Mouse (Mus musculus) heart, embryonic 10.5 days (tissue): ENCODE results near the gene Il6ra. TPM values are rescaled to one million over a fixed set of nuclear protein-coding genes. Genes with fewer than 3 reads are reported as not detected.

Source experiments
- DNase-seq: peaks from one replicate; pipeline ENCODE4 v3.0.0-alpha.2; 2017; ENCODE audit warnings: low spot score
- H3K27ac ChIP-seq: fragments of 300-500 bp; sonication (generic); 2 replicates; pipeline ENCODE4 v1.5.1; 2016; ENCODE audit warnings: mild to moderate bottlenecking
- H3K27me3 ChIP-seq: fragments of 300-500 bp; sonication (generic); 2 replicates; pipeline ENCODE4 v1.6.1; 2016; ENCODE audit warnings: mild to moderate bottlenecking; ENCODE audit not compliant: poor library complexity, insufficient read depth, severe bottlenecking
- H3K36me3 ChIP-seq: fragments of 300-500 bp; sonication (generic); 2 replicates; pipeline ENCODE4 v1.6.1; 2016; ENCODE audit warnings: mild to moderate bottlenecking, moderate library complexity
- H3K4me1 ChIP-seq: fragments of 300-500 bp; sonication (generic); 2 replicates; pipeline ENCODE4 v1.6.1; 2016; ENCODE audit warnings: mild to moderate bottlenecking
- H3K4me3 ChIP-seq: fragments of 300-500 bp; sonication (generic); 2 replicates; pipeline ENCODE4 v1.5.1; 2016; ENCODE audit warnings: mild to moderate bottlenecking, moderate library complexity
- H3K9me3 ChIP-seq: fragments of 300-500 bp; sonication (generic); 2 replicates; pipeline ENCODE4 v1.6.1; 2016; ENCODE audit warnings: mild to moderate bottlenecking, moderate library complexity
- WGBS: fragments of 180-500 bp; shearing (Covaris S2); methylation state at CpG from one replicate; pipeline ENCODE4 v1.1.7; 2016; 5-methylcytosine and 5-hydroxymethylcytosine counted together
- polyA plus RNA-seq: library from polyadenylated mRNA; unstranded; fragments of >200 nt; fragmentation: Nextera tagmentation; extraction: Ambion mirVana; gene quantifications from 2 replicates; pipeline ENCODE4 v1.2.1, GENCODE M21; 2016

Il6ra gene
- polyA plus RNA-seq, 1 experiment from 2014 or later = 0.48 TPM

DNA sequence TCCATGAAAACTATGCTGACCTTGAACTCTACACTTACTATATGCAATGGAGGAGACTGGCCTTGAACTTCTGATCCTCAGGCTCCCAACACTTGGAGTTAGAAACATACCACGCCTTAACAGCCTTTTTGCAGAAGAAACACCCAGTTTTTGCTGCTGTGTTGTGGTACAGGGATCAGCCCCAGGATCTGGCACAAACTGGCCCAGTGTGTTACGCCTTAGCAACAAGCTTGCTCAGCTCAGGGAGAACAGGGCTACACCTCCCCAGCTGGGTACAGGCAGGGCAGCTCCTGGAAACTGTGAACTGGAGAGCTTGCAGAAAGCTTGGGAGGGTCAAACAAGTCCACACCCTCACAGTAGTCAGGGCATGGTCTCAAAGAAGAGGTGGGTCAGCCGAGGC is 23.5 kb upstream of the Il6ra start:
- no peak for DNase-seq
- Histone ChIP-seq H3K4me3 (no peak overlapping the region), H3K27me3 (no peaks in the 10 kb centered on the region), H3K36me3 (peaks cover 60% of the 10 kb centered on the region), H3K27ac (no peak overlapping the region), H3K9me3 (no peaks in the 10 kb centered on the region), H3K4me1 (0 out of 2 replicates have a peak, but pooled peaks cover 4% of the 10 kb centered on the region)
- WGBS = 89% methylated on average over 3 of the region's 3 CpGs

DNA sequence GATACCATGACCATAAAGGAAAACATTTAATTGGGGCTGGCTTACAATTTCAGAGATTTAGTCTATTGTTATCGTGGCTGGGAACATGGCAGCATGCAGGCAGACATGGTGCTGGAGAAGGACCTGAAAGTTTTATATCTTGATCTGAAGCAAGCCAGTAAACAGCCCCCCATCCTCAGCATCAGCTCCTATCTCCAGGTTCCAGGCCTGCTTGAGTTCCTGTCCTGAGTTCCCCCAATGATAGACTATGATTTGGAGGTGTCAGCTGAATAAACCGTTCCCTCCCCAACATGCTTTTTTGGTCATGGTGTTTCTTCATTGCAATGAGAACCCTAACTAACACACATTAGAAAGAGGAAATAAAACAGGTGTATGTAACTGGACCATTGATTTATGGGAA is 19.9 kb upstream of the Il6ra start:
- no peaks in the 10 kb centered on the region for H3K27me3 ChIP-seq
- no peak overlapping the region for H3K4me3 ChIP-seq
- H3K9me3 ChIP-seq = no peaks in the 10 kb centered on the region
- no peak for DNase-seq
- H3K27ac ChIP-seq = no peak overlapping the region
- H3K4me1 ChIP-seq = no peaks in the 10 kb centered on the region
- 89% methylated on average over 2 of the region's 2 CpGs for WGBS
- H3K36me3 ChIP-seq = peaks cover 27% of the 10 kb centered on the region

DNA sequence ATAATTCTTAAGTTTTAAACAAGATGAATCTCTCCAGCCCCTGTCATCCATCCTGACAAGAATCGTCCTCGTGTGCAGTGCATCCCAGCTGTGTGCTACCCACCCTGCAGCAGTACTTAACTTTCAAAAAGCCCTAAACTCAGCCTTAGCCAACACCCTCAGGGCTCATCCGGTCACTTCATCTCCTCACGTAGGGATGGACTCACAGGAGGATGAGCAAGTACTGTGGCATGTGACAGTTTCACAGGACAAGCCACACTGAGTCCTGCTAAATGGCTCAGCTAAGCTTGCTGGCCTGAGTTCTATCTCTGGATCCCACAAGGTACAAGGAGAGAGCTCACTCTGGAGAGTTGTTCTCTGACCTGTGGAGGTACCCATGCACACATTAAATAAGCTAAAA is 16.0 kb upstream of the Il6ra start:
- Histone ChIP-seq H3K4me1 (no peaks in the 10 kb centered on the region), H3K9me3 (no peaks in the 10 kb centered on the region), H3K4me3 (no peak overlapping the region), H3K27ac (no peak overlapping the region), H3K36me3 (no peaks in the 10 kb centered on the region), H3K27me3 (no peaks in the 10 kb centered on the region)
- 77% methylated on average over 4 of the region's 4 CpGs for WGBS
- no peak for DNase-seq

DNA sequence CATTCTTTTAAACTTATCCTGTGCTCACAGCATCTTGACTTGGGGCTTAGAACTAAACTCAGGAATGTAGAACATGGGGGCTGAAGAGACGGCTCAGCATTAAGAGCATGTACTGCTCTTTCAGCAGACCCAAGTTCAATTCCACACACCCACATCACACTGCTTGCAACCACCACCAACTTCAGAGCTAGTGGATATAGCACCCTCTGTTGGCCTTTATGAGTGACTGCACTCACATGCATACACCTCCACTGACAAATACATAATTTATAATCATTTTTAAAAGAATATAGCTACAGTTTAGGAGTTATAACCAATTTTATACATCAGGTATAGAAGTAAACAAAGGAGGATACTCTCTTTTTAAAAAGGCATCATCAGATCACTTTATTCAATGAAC is 13.4 kb upstream of the Il6ra start:
- Histone ChIP-seq H3K27ac (no peak overlapping the region), H3K9me3 (no peaks in the 10 kb centered on the region), H3K4me3 (no peak overlapping the region), H3K36me3 (no peaks in the 10 kb centered on the region), H3K4me1 (no peaks in the 10 kb centered on the region), H3K27me3 (no peaks in the 10 kb centered on the region)
- WGBS = 82% methylated on average over 1 of the region's 1 CpGs
- no peak for DNase-seq

DNA sequence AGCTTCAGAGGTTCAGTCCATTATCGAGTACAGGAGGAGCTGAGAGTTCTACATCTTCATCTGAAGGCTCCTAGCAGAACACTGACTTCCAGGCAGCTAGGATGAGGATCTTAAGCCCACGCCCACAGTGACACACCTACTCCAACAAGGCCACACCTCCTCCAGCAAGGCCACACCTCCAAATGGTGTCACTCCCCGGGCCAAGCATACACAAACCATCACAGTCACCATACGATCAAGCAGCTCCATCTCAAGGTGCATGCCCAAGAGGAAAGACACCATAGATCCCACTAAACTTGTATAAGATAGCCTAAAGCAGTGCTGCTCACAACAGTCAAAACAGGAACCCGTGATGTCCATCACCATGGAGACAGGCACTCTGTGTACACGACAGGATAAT is 7.7 kb upstream of the Il6ra start:
- DNase-seq = no peak
- Histone ChIP-seq H3K27ac (no peak overlapping the region), H3K4me1 (no peaks in the 10 kb centered on the region), H3K36me3 (no peaks in the 10 kb centered on the region), H3K27me3 (0 out of 2 replicates have a peak, but pooled peaks cover 4% of the 10 kb centered on the region), H3K4me3 (no peak overlapping the region), H3K9me3 (no peaks in the 10 kb centered on the region)
- 60% methylated on average over 6 of the region's 6 CpGs for WGBS

DNA sequence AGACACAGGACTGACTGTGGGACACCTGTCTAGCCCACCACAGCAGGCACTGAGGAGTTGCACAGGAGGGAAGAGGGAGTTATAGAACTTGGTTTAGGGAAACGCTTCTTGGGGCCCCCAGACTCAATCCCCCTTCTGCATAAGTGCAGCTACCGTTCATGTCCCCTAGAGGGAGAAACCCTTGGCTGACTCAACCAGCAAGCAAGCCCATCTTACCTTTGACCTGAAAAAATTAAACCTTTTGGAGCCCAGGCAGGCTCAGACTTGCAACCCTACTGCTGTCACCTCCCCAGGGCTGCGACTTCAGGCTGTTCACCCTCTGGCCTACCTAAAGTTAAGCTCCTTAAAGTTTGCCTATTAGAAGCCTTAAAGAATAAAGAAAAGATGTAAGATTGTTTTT is 4.4 kb upstream of the Il6ra start:
- no peak overlapping the region for H3K27ac ChIP-seq
- no peak overlapping the region for H3K4me3 ChIP-seq
- 45% methylated on average over 3 of the region's 3 CpGs for WGBS
- peaks cover 35% of the 10 kb centered on the region for H3K27me3 ChIP-seq
- no peaks in the 10 kb centered on the region for H3K36me3 ChIP-seq
- peaks cover 13% of the 10 kb centered on the region; the same call in 1 of the 2 replicates for H3K4me1 ChIP-seq
- H3K9me3 ChIP-seq = no peaks in the 10 kb centered on the region
- no peak for DNase-seq

DNA sequence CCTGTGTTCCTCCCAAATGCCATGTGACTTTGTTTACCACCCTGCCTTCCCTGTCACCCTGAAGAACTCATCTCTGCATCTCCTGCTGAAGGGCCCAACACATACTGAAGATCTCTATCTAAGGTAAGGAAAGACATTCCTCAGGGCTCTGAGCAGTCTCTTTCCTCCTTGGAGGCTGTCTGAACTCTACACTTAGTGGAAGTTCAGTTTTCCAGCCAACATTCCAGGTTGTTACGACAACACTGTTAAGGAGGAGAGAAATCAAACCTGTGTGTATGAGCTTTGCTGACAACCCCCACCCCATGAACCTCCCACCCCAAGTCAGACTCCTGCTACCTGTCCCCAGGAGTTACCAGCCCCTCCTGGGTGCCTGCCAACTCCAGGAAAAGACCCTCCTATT is 3.6 kb upstream of the Il6ra start:
- no peak for DNase-seq
- H3K27ac ChIP-seq = no peak overlapping the region
- H3K36me3 ChIP-seq = no peaks in the 10 kb centered on the region
- peaks cover 17% of the 10 kb centered on the region; the same call in 1 of the 2 replicates for H3K4me1 ChIP-seq
- H3K27me3 ChIP-seq = peaks cover 41% of the 10 kb centered on the region
- no peaks in the 10 kb centered on the region for H3K9me3 ChIP-seq
- H3K4me3 ChIP-seq = no peak overlapping the region
- 79% methylated on average over 1 of the region's 1 CpGs for WGBS

DNA sequence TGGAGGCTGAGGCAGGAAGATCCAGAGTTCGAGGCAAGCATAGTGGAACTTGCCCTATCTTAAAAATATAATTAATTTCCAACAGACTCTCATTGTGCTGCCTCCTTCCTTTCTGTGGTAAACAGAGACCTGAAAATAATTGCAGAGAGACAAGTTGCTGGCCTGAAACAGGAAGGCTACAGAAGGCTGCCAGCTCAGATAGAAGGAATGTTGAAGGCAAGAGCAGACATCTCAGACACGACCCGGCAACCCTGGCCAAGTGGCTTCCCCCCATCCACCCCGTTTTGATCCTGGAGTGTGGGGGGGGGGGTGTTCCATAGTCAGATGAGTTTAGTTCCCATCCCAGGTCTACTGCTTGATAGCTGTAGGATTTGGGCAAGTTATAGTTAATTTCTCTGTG is 1.7 kb upstream of the Il6ra start:
- Histone ChIP-seq H3K4me3 (no peak overlapping the region), H3K36me3 (no peaks in the 10 kb centered on the region), H3K27me3 (peaks cover 58% of the 10 kb centered on the region), H3K4me1 (peaks cover 18% of the 10 kb centered on the region; the same call in 1 of the 2 replicates), H3K27ac (no peak overlapping the region), H3K9me3 (no peaks in the 10 kb centered on the region)
- WGBS = 61% methylated on average over 4 of the region's 4 CpGs
- no peak for DNase-seq

DNA sequence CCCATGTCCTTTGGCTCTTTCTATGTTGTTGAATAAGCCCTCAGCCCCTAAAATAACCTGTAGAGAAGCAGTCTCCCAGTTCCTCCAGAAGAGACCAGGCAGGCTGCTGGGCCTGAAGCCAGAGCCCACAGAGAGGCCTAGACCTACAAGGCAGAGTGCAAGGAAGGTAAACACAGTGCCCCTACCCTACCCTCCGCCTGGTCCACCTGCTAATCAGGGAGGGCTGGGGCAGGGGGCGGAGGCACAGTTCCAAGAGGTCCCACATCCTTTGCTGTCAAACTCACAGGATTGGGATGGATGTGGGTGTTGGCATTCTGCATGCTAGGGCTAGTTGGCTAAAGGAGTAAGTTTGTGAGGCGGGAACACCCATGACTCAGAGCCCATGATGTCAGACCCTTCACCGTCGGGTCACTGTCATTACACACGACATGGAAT is 871 bp downstream of the Il6ra start:
- WGBS = 30% methylated on average over 6 of the region's 6 CpGs
- Histone ChIP-seq H3K27ac (no peak overlapping the region), H3K4me1 (peaks cover 20% of the 10 kb centered on the region; the same call in 1 of the 2 replicates), H3K27me3 (peaks cover 64% of the 10 kb centered on the region), H3K9me3 (no peaks in the 10 kb centered on the region), H3K36me3 (no peaks in the 10 kb centered on the region), H3K4me3 (no peak overlapping the region; the same call in 1 of the 2 replicates)
- DNase-seq = no peak

DNA sequence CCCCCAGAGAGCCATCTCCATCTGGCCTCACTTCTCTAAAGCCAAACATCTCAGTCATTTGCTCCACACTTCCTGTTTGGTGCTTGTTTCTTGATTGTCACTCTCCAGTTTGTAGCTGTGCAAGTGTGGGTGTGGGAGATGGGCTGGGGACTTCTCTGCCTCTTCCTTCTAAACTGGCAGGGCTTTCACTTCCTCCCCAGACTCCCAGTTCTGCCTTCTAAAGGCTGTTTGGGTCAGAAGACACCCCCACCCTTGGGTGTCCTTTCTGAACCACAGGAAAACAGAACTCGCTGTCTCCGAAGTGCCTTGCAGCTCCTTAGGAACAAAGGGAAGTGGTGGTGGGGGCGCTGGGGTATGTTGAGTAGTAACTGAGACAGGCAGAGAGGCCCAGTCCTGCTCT is 1.8 kb downstream of the Il6ra start:
- Histone ChIP-seq H3K27me3 (peaks cover 64% of the 10 kb centered on the region), H3K27ac (no peak overlapping the region), H3K36me3 (no peaks in the 10 kb centered on the region), H3K4me1 (peaks cover 21% of the 10 kb centered on the region; the same call in 1 of the 2 replicates), H3K9me3 (no peaks in the 10 kb centered on the region), H3K4me3 (no peak overlapping the region)
- WGBS = 68% methylated on average over 3 of the region's 3 CpGs
- no peak for DNase-seq

DNA sequence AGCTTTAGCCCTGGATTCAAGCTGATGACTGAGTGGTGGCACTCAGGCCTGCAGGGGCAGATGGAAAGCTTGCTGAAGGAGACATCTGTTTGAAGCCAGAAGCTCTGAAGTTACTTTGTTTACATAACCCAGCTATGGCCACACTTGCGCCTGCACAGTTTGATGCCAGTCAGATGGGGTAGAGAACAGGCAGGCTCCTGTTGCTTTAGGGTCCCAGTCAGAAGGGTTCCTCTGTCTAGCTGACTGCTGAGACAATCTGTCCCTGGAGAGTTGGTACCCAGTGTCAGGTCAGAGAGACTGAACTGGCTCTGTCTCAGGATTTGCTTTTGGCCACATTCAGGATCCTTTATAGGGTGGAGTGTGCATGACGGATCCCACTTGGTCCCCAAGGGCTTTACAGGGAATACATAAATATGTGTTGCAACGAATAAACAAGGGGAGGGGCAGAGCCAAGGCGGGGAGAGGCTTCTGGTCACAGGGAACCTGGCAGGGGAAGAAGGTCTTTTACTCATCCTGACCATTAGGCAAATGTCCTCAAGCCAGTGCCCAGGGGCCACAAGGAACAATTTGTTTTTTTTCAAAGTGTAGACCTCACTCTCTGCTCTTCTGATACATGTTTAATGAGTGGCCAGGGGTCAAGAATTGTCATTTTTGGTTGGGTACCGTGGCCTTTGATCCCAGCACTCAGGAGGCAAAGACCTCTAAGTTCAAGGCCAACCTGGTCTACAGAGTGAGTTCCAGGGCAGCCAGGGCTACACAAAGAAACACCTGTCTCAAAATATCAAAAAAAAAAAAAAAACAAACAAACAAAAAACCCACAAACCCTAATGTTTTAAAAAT is 3.1 kb downstream of the Il6ra start:
- Histone ChIP-seq H3K9me3 (no peaks in the 10 kb centered on the region), H3K4me1 (peaks cover 26% of the 10 kb centered on the region; the same call in 1 of the 2 replicates), H3K36me3 (no peaks in the 10 kb centered on the region), H3K27ac (no peak overlapping the region), H3K27me3 (peaks cover 53% of the 10 kb centered on the region), H3K4me3 (no peak overlapping the region)
- DNase-seq = no peak
- 57% methylated on average over 5 of the region's 5 CpGs for WGBS

DNA sequence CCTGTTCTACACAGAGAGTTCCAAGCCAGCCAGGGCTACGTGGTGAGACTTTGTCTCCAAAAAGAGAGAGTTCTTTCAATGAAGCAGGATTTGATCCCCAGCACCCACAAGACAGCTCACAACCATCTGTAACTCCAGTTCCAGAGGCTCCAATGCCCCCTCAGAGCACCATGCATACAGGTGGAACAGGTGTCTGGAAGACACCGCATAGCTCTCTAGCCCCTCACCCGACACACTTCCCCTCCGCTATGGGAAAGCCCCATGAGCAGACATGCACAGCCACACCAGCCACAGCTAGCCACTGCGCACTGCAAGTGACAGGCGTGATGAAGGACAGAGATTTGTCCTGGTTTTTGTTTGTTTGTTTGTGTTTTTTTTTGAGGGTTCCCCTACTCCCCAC is 4.2 kb downstream of the Il6ra start:
- Histone ChIP-seq H3K27ac (no peak overlapping the region), H3K36me3 (no peaks in the 10 kb centered on the region), H3K4me3 (no peak overlapping the region), H3K9me3 (no peaks in the 10 kb centered on the region), H3K4me1 (peaks cover 26% of the 10 kb centered on the region; the same call in 1 of the 2 replicates), H3K27me3 (peaks cover 43% of the 10 kb centered on the region)
- no peak for DNase-seq
- WGBS = 75% methylated on average over 6 of the region's 6 CpGs

DNA sequence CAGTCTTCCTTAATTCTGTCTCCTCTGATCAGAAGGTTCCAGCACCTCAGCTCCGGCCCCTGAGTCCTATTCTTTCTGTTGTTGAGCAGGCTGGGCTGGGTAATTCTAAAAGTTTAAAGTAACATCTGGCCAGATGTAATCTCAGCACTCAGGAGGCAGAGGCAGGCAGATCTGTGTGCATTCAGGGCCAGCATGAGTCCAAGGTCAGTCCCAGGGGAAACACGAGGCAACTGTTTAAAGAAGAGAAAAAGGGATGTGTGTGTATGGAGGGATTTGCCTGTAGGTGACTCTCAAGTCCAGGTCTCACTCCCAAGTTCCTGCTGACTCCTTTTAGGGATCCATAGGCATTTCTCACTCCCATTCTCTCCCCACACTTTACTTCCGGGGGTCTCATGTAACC is 5.2 kb downstream of the Il6ra start:
- no peaks in the 10 kb centered on the region for H3K36me3 ChIP-seq
- no peak overlapping the region for H3K4me3 ChIP-seq
- no peak for DNase-seq
- H3K9me3 ChIP-seq = no peaks in the 10 kb centered on the region
- WGBS = 69% methylated on average over 3 of the region's 3 CpGs
- H3K27me3 ChIP-seq = peaks cover 44% of the 10 kb centered on the region
- no peak overlapping the region for H3K27ac ChIP-seq
- H3K4me1 ChIP-seq = peaks cover 17% of the 10 kb centered on the region; the same call in 1 of the 2 replicates
